In genomic region chr9:21276307-21276706, GRCm38 (mm10) we compare ENCODE assay signal across 15 mouse cellular contexts.
"Had no signal": no experiment of that assay in that cellular context is flagged by ENCODE, and none has a peak within 500 bp of the region (broad histone marks: within the 10 kb centered on the region; RNA-seq: fewer than 3 reads in every experiment).

No protein-coding gene starts in this region.

- H3K4me1 ChIP-seq: limb, embryonic 10.5 days; midbrain, embryonic 12.5 days; neural tube, embryonic 12.5 days had no signal

- H3K4me3 ChIP-seq: left cerebral cortex, adult 2 months; limb, embryonic 10.5 days; midbrain, embryonic 12.5 days; neural tube, embryonic 12.5 days had no signal

- H3K9me3 ChIP-seq: limb, embryonic 10.5 days; midbrain, embryonic 12.5 days; neural tube, embryonic 12.5 days had no signal

- ATAC-seq: lung, postnatal 0 days had no signal

- H3K4me2 ChIP-seq: midbrain, embryonic 12.5 days; neural tube, embryonic 12.5 days had no signal

- DNase-seq: kidney, adult 8-10 months; kidney, postnatal 25 days; lung, adult 2 months; lung, postnatal 36 days; retina, postnatal 1 day; right cerebral cortex, postnatal 4 days; spleen, adult 18-20 months; thymus, adult 18-20 months; thymus, postnatal 14 days had no signal

- H3K27me3 ChIP-seq: midbrain, embryonic 12.5 days; neural tube, embryonic 12.5 days had no signal

- H3K27ac ChIP-seq: left cerebral cortex, adult 2 months; limb, embryonic 10.5 days; liver, embryonic 14.5 days; midbrain, embryonic 12.5 days; neural tube, embryonic 12.5 days had no signal

- H3K9ac ChIP-seq: liver, embryonic 14.5 days; midbrain, embryonic 12.5 days; neural tube, embryonic 12.5 days had no signal
